Mouse (Mus musculus) hindbrain, embryonic 14.5 days (tissue): ENCODE measurements around the gene Myt1. TPM values are rescaled to one million over a fixed set of nuclear protein-coding genes. Genes with fewer than 3 reads are reported as not detected.
A peak's percentile ranks its signal among the peaks of the same experiment; 100 is the strongest.

Experiments
- ATAC-seq: fragments of 200-750 bp; cut with Nextera tagmentation; 2 replicates; pipeline ENCODE4 v1.8.0; 2017; ENCODE audit warnings: moderate number of reproducible peaks, mild to moderate bottlenecking, moderate TSS enrichment, moderate library complexity; ENCODE audit not compliant: low FRiP score
- DNase-seq: peaks from one replicate; pipeline ENCODE4 v3.0.0-alpha.2; 2015; ENCODE audit warnings: low spot score
- H3K27ac ChIP-seq: fragments of 300-500 bp; sonication (generic); 2 replicates; pipeline ENCODE4 v1.5.1; 2014; ENCODE audit warnings: mild to moderate bottlenecking, moderate library complexity
- H3K27me3 ChIP-seq: fragments of 300-500 bp; sonication (generic); 2 replicates; pipeline ENCODE4 v1.6.1; 2014; ENCODE audit warnings: mild to moderate bottlenecking, low read length, mixed read lengths; ENCODE audit not compliant: control insufficient read depth, insufficient read depth
- H3K36me3 ChIP-seq: fragments of 300-500 bp; sonication (generic); replicated peaks from 2 replicates; pipeline ENCODE4 v1.6.1; 2014; ENCODE audit not compliant: control insufficient read depth, insufficient read depth
- H3K4me1 ChIP-seq: fragments of 300-500 bp; sonication (generic); replicated peaks from 2 replicates; pipeline ENCODE4 v1.6.1; 2014; ENCODE audit warnings: antibody characterized with exemption, low read length, mixed read lengths; ENCODE audit not compliant: control insufficient read depth, insufficient read depth
- H3K4me2 ChIP-seq: fragments of 300-500 bp; sonication (generic); replicated peaks from 2 replicates; pipeline ENCODE4 v1.6.1; 2014; ENCODE audit warnings: mild to moderate bottlenecking, moderate library complexity
- H3K4me3 ChIP-seq: fragments of 300-500 bp; sonication (generic); replicated peaks from 2 replicates; pipeline ENCODE4 v1.5.1; 2014; ENCODE audit warnings: mild to moderate bottlenecking, low read length
- H3K9ac ChIP-seq: fragments of 300-500 bp; sonication (generic); 2 replicates; pipeline ENCODE4 v1.6.1; 2014
- H3K9me3 ChIP-seq: fragments of 300-500 bp; sonication (generic); 2 replicates; pipeline ENCODE4 v1.6.1; 2016; ENCODE audit warnings: low read length; ENCODE audit not compliant: control insufficient read depth
- WGBS: fragments of 180-500 bp; shearing (Covaris S2); extraction: QIAGEN DNeasy Blood & Tissue Kit; methylation state at CpG from one replicate; pipeline ENCODE4 v1.1.7; 2014; 5-methylcytosine and 5-hydroxymethylcytosine counted together
- polyA plus RNA-seq: library from polyadenylated mRNA; unstranded; fragments of >200 nt; fragmentation: Nextera tagmentation; extraction: Ambion mirVana; gene quantifications from 2 replicates; pipeline ENCODE4 v1.2.1, GENCODE M21; 2014

Gene Myt1
- polyA plus RNA-seq, result 16.1 and 18.1 TPM in 2 replicates

GRCm38 (mm10) chr2:181763006-181763830 lies at the start of gene Myt1:
Myt1 (plus strand) TSS chr2:181763332.
- ATAC-seq (peak; percentile 58), DNase-seq (peak; percentile 31)
- no peaks in the 10 kb centered on the region for H3K27me3 ChIP-seq
- peak within 1 kb of the TSS; percentile 29 for H3K4me3 ChIP-seq
- 9% methylated on average over 8 of the region's 8 CpGs for WGBS
- peak within 1 kb of the TSS; percentile 55 for H3K9ac ChIP-seq
- no peaks in the 10 kb centered on the region for H3K9me3 ChIP-seq
- H3K4me1 ChIP-seq, result peaks cover 49% of the 10 kb centered on the region
- peak within 1 kb of the TSS; percentile 69 for H3K4me2 ChIP-seq
- H3K27ac ChIP-seq, result peak within 1 kb of the TSS; percentile 94
- H3K36me3 ChIP-seq, result no peaks in the 10 kb centered on the region

- H3K9ac ChIP-seq, result peak overlapping the region; percentile 75
- H3K4me3 ChIP-seq, result 0 out of 2 replicates have a peak overlapping the region, but pooled peaks have one; percentile 6
- peaks cover 36% of the 10 kb centered on the region for H3K4me1 ChIP-seq
- WGBS, result 23% methylated on average over 1 of the region's 1 CpGs
- peak; percentile 81 for ATAC-seq
- H3K27ac ChIP-seq, result peak overlapping the region; percentile 97
- H3K4me2 ChIP-seq, result peak overlapping the region; percentile 83
- peak; percentile 59 for DNase-seq
- H3K27me3 ChIP-seq, result no peaks in the 10 kb centered on the region
- peaks cover 3% of the 10 kb centered on the region for H3K36me3 ChIP-seq
- no peaks in the 10 kb centered on the region for H3K9me3 ChIP-seq
Observed at GRCm38 (mm10) chr2:181713749-181714148, 49.4 kb upstream of the Myt1 start.

- peaks cover 15% of the 10 kb centered on the region for H3K36me3 ChIP-seq
- DNase-seq, result peak; percentile 74
- peak within 1 kb of the TSS; percentile 75 for H3K9ac ChIP-seq
- H3K9me3 ChIP-seq, result no peaks in the 10 kb centered on the region
- peak within 1 kb of the TSS; percentile 53 for H3K4me3 ChIP-seq
- H3K4me1 ChIP-seq, result peaks cover 36% of the 10 kb centered on the region
- 2% methylated on average over 7 of the region's 7 CpGs for WGBS
- peak within 1 kb of the TSS; percentile 97 for H3K27ac ChIP-seq
- peak; percentile 76 for ATAC-seq
- H3K4me2 ChIP-seq, result peak within 1 kb of the TSS; percentile 83
- H3K27me3 ChIP-seq, result no peaks in the 10 kb centered on the region
Observed at GRCm38 (mm10) chr2:181714903-181715326, 48.2 kb upstream of the Myt1 start, which contains the start of gene Oprl1. Oprl1 (plus strand) TSS chr2:181715016.

- Histone ChIP-seq H3K27me3 (no peaks in the 10 kb centered on the region), H3K4me3 (peak overlapping the region; percentile 53), H3K4me2 (peak overlapping the region; percentile 83), H3K36me3 (peaks cover 19% of the 10 kb centered on the region), H3K9ac (peak overlapping the region; percentile 75), H3K4me1 (peaks cover 36% of the 10 kb centered on the region), H3K9me3 (no peaks in the 10 kb centered on the region), H3K27ac (peak overlapping the region; percentile 97)
- DNase-seq (no peak), ATAC-seq (peak; percentile 12)
- 46% methylated on average over 3 of the region's 3 CpGs for WGBS
Observed at GRCm38 (mm10) chr2:181715382-181715781, 47.8 kb upstream of the Myt1 start.

GRCm38 (mm10) chr2:181716991-181717390 lies 46.1 kb upstream of the Myt1 start:
- DNase-seq (no peak), ATAC-seq (no peak)
- Histone ChIP-seq H3K4me3 (peak overlapping the region; percentile 53), H3K9ac (0 out of 2 replicates have a peak overlapping the region, but pooled peaks have one; percentile 4), H3K9me3 (no peaks in the 10 kb centered on the region), H3K36me3 (peaks cover 35% of the 10 kb centered on the region), H3K27me3 (no peaks in the 10 kb centered on the region), H3K27ac (no peak overlapping the region), H3K4me1 (peaks cover 36% of the 10 kb centered on the region), H3K4me2 (peak overlapping the region; percentile 83)
- WGBS, result 40% methylated on average over 3 of the region's 3 CpGs

- H3K36me3 ChIP-seq, result peaks cover 43% of the 10 kb centered on the region
- H3K27me3 ChIP-seq, result no peaks in the 10 kb centered on the region
- H3K4me1 ChIP-seq, result peaks cover 17% of the 10 kb centered on the region
- ATAC-seq (no peak), DNase-seq (no peak)
- H3K9ac ChIP-seq, result no peak overlapping the region
- H3K4me3 ChIP-seq, result no peak overlapping the region
- H3K27ac ChIP-seq, result no peak overlapping the region
- no peak overlapping the region for H3K4me2 ChIP-seq
- no peaks in the 10 kb centered on the region for H3K9me3 ChIP-seq
- WGBS, result 21% methylated on average over 3 of the region's 3 CpGs
Observed at GRCm38 (mm10) chr2:181720061-181720460, 43.1 kb upstream of the Myt1 start.

- Histone ChIP-seq H3K36me3 (peaks cover 51% of the 10 kb centered on the region), H3K4me3 (no peak overlapping the region), H3K4me1 (peaks cover 11% of the 10 kb centered on the region), H3K27me3 (no peaks in the 10 kb centered on the region), H3K27ac (no peak overlapping the region), H3K4me2 (no peak overlapping the region), H3K9me3 (no peaks in the 10 kb centered on the region), H3K9ac (no peak overlapping the region)
- ATAC-seq (no peak), DNase-seq (no peak)
Observed at GRCm38 (mm10) chr2:181721200-181721599, 41.9 kb upstream of the Myt1 start.

- Histone ChIP-seq H3K27ac (no peak overlapping the region), H3K4me2 (no peak overlapping the region), H3K9me3 (no peaks in the 10 kb centered on the region), H3K9ac (no peak overlapping the region), H3K4me1 (0 out of 2 replicates have a peak, but pooled peaks cover under 1% of the 10 kb centered on the region), H3K36me3 (peaks cover 61% of the 10 kb centered on the region), H3K27me3 (no peaks in the 10 kb centered on the region), H3K4me3 (no peak overlapping the region)
- WGBS, result 18% methylated on average over 3 of the region's 3 CpGs
- ATAC-seq (no peak), DNase-seq (peak; percentile 74)
Observed at GRCm38 (mm10) chr2:181722213-181722612, 40.9 kb upstream of the Myt1 start.

GRCm38 (mm10) chr2:181727659-181728262 lies 35.4 kb upstream of the Myt1 start:
- no peak for DNase-seq
- H3K27ac ChIP-seq, result no peak overlapping the region
- H3K4me2 ChIP-seq, result no peak overlapping the region
- H3K27me3 ChIP-seq, result no peaks in the 10 kb centered on the region
- H3K4me3 ChIP-seq, result no peak overlapping the region
- no peaks in the 10 kb centered on the region for H3K9me3 ChIP-seq
- WGBS, result 39% methylated on average over 9 of the region's 9 CpGs
- ATAC-seq, result peak; percentile 48; the same call in 1 of the 2 replicates
- no peak overlapping the region for H3K9ac ChIP-seq
- peaks cover 26% of the 10 kb centered on the region for H3K36me3 ChIP-seq
- H3K4me1 ChIP-seq, result no peaks in the 10 kb centered on the region
